Mouse (Mus musculus): ENCODE results near the gene Spg11. TPM values are rescaled to one million over a fixed set of nuclear protein-coding genes. Genes with fewer than 3 reads are reported as not detected.
A peak's percentile ranks its signal among the peaks of the same experiment; 100 is the strongest.
"Not testable (repeated sequence)": the region's sequence is repeated elsewhere in the genome, so short reads cannot be mapped to it uniquely, and the experiment has no call there.

Gene Spg11
- polyA plus RNA-seq, 2 experiments: 8.7 to 11.4 TPM

DNA sequence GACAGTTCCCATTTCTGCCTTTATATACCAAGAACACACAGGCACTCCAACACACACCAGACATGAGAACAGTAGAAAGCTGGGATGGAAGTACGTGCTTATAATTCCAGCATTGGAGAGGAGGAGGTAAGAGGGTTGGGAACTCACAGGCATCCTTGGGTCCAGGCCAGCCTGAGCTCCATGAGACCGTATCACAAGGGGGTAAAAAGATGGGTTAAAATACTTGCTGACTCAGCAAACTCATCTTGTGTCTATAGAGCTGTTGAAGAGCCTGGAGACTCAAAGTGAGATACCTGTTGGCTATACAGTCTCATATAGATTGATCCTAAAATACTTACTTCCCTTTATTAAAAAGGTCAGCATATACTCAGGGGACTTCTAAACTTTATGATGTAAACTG is 1.3 kb downstream of the Spg11 start:
- peaks cover 9% of the 10 kb centered on the region for H3K36me3 ChIP-seq (ENCODE audit: control insufficient read depth, insufficient read depth, low read length)
- peak overlapping the region; percentile 68; the same call in 1 of the 2 replicates for H3K4me2 ChIP-seq (replicated peaks; ENCODE audit: low read depth, low read length, severe bottlenecking)
- WGBS: 90% methylated on average over 2 of the region's 2 CpGs
- no peaks in the 10 kb centered on the region for H3K27me3 ChIP-seq (ENCODE audit: control insufficient read depth, insufficient read depth, low read length)
- H3K9me3 ChIP-seq (ENCODE audit: control insufficient read depth, low read length): no peaks in the 10 kb centered on the region
- H3K4me1 ChIP-seq (ENCODE audit: control insufficient read depth, insufficient read depth, low read length): peaks cover 6% of the 10 kb centered on the region; the same call in 1 of the 2 replicates
- no peak for ATAC-seq (ENCODE audit: low FRiP score, low read depth)
- no peak overlapping the region for H3K9ac ChIP-seq (ENCODE audit: low read depth, low read length, severe bottlenecking)
- no peak for TF ChIP-seq POLR2A (IDR thresholded peaks at IDR 0.05; ENCODE audit: borderline replicate concordance, extremely low read depth, insufficient read depth, insufficient read length)
- no peak for DNase-seq (ENCODE audit: low spot score)
- H3K4me3 ChIP-seq (replicated peaks; ENCODE audit: low read length): peak overlapping the region; percentile 69; the same call in 1 of the 2 replicates
- no peak overlapping the region for H3K27ac ChIP-seq (replicated peaks; ENCODE audit: low read depth, low read length)

DNA sequence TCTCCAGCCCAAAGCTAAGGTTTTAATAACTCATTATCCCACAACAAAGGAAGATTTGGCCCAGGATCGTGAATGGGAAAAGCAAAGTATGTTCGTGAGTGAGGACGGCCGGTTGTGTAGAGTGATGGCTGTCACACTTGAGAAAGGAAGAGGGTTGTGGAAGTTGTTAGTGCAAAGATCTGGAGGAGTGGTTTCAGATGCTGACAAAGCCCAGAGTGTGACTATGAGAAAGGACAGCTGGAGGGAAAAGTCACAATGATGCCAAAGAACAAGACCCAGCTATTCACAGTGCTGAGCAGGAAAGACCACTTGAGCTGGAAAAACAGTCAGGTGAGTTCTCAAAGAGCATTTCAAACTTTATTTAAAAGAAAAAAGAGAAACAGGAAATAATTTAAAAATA is 8.5 kb downstream of the Spg11 start:
- no peaks in the 10 kb centered on the region for H3K9me3 ChIP-seq (ENCODE audit: control insufficient read depth, low read length)
- H3K27me3 ChIP-seq (ENCODE audit: control insufficient read depth, insufficient read depth, low read length): no peaks in the 10 kb centered on the region
- WGBS: 87% methylated on average over 4 of the region's 4 CpGs
- no peaks in the 10 kb centered on the region for H3K4me1 ChIP-seq (ENCODE audit: control insufficient read depth, insufficient read depth, low read length)
- peaks cover 46% of the 10 kb centered on the region for H3K36me3 ChIP-seq (ENCODE audit: control insufficient read depth, insufficient read depth, low read length)
- ATAC-seq (ENCODE audit: low FRiP score, low read depth) (no peak), DNase-seq (ENCODE audit: low spot score) (no peak)
- no peak overlapping the region for H3K9ac ChIP-seq (ENCODE audit: low read depth, low read length, severe bottlenecking)
- no peak overlapping the region for H3K27ac ChIP-seq (replicated peaks; ENCODE audit: low read depth, low read length)
- no peak overlapping the region for H3K4me3 ChIP-seq (replicated peaks; ENCODE audit: low read length)
- H3K4me2 ChIP-seq (replicated peaks; ENCODE audit: low read depth, low read length, severe bottlenecking): no peak overlapping the region
- TF ChIP-seq POLR2A (IDR thresholded peaks at IDR 0.05; ENCODE audit: borderline replicate concordance, extremely low read depth, insufficient read depth, insufficient read length): no peak

DNA sequence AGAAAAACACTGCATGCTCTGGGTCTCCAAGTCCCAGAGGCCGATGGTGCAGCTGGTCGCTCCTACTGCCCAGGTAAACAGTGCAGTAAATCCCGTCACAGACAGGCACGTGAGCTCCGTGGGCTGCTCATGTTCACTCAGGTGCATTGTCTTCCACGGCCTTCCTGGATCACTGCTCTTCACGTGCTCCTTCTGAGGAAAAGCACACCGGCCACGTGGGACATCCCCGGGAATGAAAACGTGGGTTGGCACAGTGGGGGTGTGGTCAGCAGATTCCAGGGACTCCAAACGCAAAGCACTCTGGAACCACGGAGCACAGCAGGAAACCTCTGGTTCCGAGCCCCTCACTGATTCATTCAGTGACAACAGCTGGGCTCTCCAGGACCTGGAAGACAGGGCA is 10.1 kb downstream of the Spg11 start:
- H3K36me3 ChIP-seq (ENCODE audit: control insufficient read depth, insufficient read depth, low read length): peaks cover 51% of the 10 kb centered on the region

DNA sequence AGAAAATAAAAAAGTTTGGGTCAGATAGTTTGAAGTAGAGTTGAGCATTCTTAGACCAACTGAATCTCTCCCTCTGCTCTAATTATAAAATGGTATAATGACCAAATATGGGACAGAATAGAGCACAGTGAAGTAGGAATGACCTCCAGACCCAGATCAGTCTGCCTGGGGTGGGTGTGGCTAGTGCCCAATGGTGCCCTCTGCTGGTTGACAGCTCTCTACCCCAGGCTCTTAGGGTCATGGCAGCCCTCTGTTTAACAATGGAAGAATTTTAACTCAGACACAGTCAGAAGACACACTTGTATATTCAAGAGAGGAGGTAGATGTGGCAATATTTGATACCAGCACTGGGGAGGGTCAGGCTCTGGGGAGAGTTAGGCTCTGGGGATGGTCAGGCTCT is 16.1 kb downstream of the Spg11 start:
- no peak overlapping the region for H3K4me2 ChIP-seq (replicated peaks; ENCODE audit: low read depth, low read length, severe bottlenecking)
- H3K9ac ChIP-seq (ENCODE audit: low read depth, low read length, severe bottlenecking): no peak overlapping the region
- peaks cover 48% of the 10 kb centered on the region for H3K36me3 ChIP-seq (ENCODE audit: control insufficient read depth, insufficient read depth, low read length)
- no peaks in the 10 kb centered on the region for H3K27me3 ChIP-seq (ENCODE audit: control insufficient read depth, insufficient read depth, low read length)
- no peak for TF ChIP-seq POLR2A (IDR thresholded peaks at IDR 0.05; ENCODE audit: borderline replicate concordance, extremely low read depth, insufficient read depth, insufficient read length)
- no peak overlapping the region for H3K4me3 ChIP-seq (replicated peaks; ENCODE audit: low read length)
- no peak overlapping the region for H3K27ac ChIP-seq (replicated peaks; ENCODE audit: low read depth, low read length)
- H3K4me1 ChIP-seq (ENCODE audit: control insufficient read depth, insufficient read depth, low read length): no peaks in the 10 kb centered on the region
- no peaks in the 10 kb centered on the region for H3K9me3 ChIP-seq (ENCODE audit: control insufficient read depth, low read length)
- ATAC-seq (ENCODE audit: low FRiP score, low read depth) (no peak), DNase-seq (ENCODE audit: low spot score) (no peak)

More for the DNA sequence above, 10.1 kb downstream of the Spg11 start:
- Histone ChIP-seq H3K4me2 (replicated peaks; ENCODE audit: low read depth, low read length, severe bottlenecking) (no peak overlapping the region), H3K27ac (replicated peaks; ENCODE audit: low read depth, low read length) (no peak overlapping the region), H3K9me3 (ENCODE audit: control insufficient read depth, low read length) (no peaks in the 10 kb centered on the region), H3K9ac (ENCODE audit: low read depth, low read length, severe bottlenecking) (no peak overlapping the region), H3K27me3 (ENCODE audit: control insufficient read depth, insufficient read depth, low read length) (no peaks in the 10 kb centered on the region), H3K4me3 (replicated peaks; ENCODE audit: low read length) (no peak overlapping the region), H3K4me1 (ENCODE audit: control insufficient read depth, insufficient read depth, low read length) (no peaks in the 10 kb centered on the region)
- TF ChIP-seq POLR2A (IDR thresholded peaks at IDR 0.05; ENCODE audit: borderline replicate concordance, extremely low read depth, insufficient read depth, insufficient read length): no peak
- DNase-seq (ENCODE audit: low spot score): no peak
- 88% methylated on average over 14 of the region's 14 CpGs for WGBS
- ATAC-seq (ENCODE audit: low FRiP score, low read depth): no peak

DNA sequence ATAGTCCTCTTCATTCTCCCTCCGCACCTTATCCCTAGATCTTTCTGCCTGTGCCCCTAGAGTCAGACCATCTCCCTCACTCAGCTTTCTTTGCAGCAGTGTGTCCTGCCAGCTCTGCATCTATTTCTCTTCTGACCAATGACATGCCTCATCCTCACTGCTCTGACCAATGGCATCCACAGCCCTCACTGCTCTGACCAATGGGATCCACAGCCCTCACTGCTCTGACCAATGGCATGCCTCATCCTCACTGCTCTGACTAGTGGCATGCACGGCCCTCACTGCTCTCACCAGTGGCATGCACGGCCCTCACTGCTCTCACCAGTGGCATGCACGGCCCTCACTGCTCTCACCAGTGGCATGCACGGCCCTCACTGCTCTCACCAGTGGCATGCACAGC is 20.5 kb downstream of the Spg11 start:
- peaks cover 62% of the 10 kb centered on the region for H3K36me3 ChIP-seq (ENCODE audit: control insufficient read depth, insufficient read depth, low read length)
- not testable (repeated sequence) for H3K4me1 ChIP-seq (ENCODE audit: control insufficient read depth, insufficient read depth, low read length); H3K4me2 ChIP-seq (replicated peaks; ENCODE audit: low read depth, low read length, severe bottlenecking); H3K4me3 ChIP-seq (replicated peaks; ENCODE audit: low read length); DNase-seq (ENCODE audit: low spot score); ATAC-seq (ENCODE audit: low FRiP score, low read depth); H3K27ac ChIP-seq (replicated peaks; ENCODE audit: low read depth, low read length); H3K9me3 ChIP-seq (ENCODE audit: control insufficient read depth, low read length); H3K9ac ChIP-seq (ENCODE audit: low read depth, low read length, severe bottlenecking); H3K27me3 ChIP-seq (ENCODE audit: control insufficient read depth, insufficient read depth, low read length)
- WGBS: 83% methylated on average over 5 of the region's 5 CpGs

DNA sequence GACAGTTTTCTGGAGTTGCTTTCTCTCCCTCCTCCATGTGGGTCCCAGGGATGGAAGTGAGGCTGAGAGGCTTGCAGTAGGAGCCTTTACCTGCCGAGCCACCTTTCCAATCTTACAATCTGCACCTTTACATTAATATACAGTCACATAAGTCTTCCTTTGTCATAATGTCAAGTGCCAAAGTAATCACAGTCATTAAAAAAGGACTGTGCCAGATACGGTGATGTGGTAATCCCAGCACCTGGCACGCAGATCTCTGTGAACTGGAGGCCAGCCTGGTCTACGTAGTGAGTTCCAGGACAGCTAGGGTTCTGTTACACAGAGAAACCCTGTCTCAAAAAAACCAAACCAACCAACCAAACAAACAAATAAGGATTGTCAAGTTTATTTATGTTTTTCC is 24.3 kb downstream of the Spg11 start:
- ATAC-seq (ENCODE audit: low FRiP score, low read depth) (no peak), DNase-seq (ENCODE audit: low spot score) (no peak)
- Histone ChIP-seq H3K27ac (replicated peaks; ENCODE audit: low read depth, low read length) (no peak overlapping the region), H3K36me3 (ENCODE audit: control insufficient read depth, insufficient read depth, low read length) (peaks cover 67% of the 10 kb centered on the region), H3K4me3 (replicated peaks; ENCODE audit: low read length) (no peak overlapping the region), H3K27me3 (ENCODE audit: control insufficient read depth, insufficient read depth, low read length) (no peaks in the 10 kb centered on the region), H3K4me1 (ENCODE audit: control insufficient read depth, insufficient read depth, low read length) (no peaks in the 10 kb centered on the region), H3K9me3 (ENCODE audit: control insufficient read depth, low read length) (no peaks in the 10 kb centered on the region), H3K4me2 (replicated peaks; ENCODE audit: low read depth, low read length, severe bottlenecking) (no peak overlapping the region), H3K9ac (ENCODE audit: low read depth, low read length, severe bottlenecking) (no peak overlapping the region)
- no peak for TF ChIP-seq POLR2A (IDR thresholded peaks at IDR 0.05; ENCODE audit: borderline replicate concordance, extremely low read depth, insufficient read depth, insufficient read length)
- WGBS: 90% methylated on average over 4 of the region's 4 CpGs
